Mouse (Mus musculus) bone marrow, adult 2 months (tissue): ENCODE data around the gene Smg1.

ENCODE experiments used
- CTCF ChIP-seq: fragments of 200-500 bp; IDR thresholded peaks from 2 replicates; pipeline ENCODE4 v1.5.1; 2011; ENCODE audit warnings: low read length, control low read depth; ENCODE audit not compliant: control insufficient read depth, insufficient read depth
- POLR2A ChIP-seq: fragments of 200-500 bp; IDR thresholded peaks from 2 replicates; pipeline ENCODE4 v1.6.1; 2011; ENCODE audit warnings: low read depth, mild to moderate bottlenecking, control low read depth, low read length, borderline replicate concordance; ENCODE audit not compliant: control insufficient read depth

GRCm38 (mm10) chr7:118128925-118129429 is 114.5 kb downstream of the Smg1 start:
- no peak for TF ChIP-seq POLR2A
- TF ChIP-seq CTCF, result no peak
